Mouse (Mus musculus) left cerebral cortex, adult 18-20 months (tissue): ENCODE results near the gene Sstr5. TPM values are rescaled to one million over a fixed set of nuclear protein-coding genes. Genes with fewer than 3 reads are reported as not detected.

Source experiments
- total RNA-seq, 2 experiments: library from RNA; stranded (reverse); gene quantifications; 2 replicates each; pipeline ENCODE4 v1.2.3; 2021

Sstr5 gene
- total RNA-seq, 2 experiments from 2014 or later: 0.75 to 1.1 TPM

Other genes with a start within 250 kb of the Sstr5 start
- 10 to 100 TPM; 17.5 to 18.7 TPM for gene Baiap3, start 240.9 kb downstream of the Sstr5 start, total RNA-seq
- 100 to 1,000 TPM; 218 to 227 TPM for gene Ube2i, start 222.7 kb downstream of the Sstr5 start, total RNA-seq
- not detected for gene Prss34, start 198.9 kb downstream of the Sstr5 start, total RNA-seq
- gene Prss28, start 188.6 kb downstream of the Sstr5 start, total RNA-seq: not detected
- gene Prss29, start 178.6 kb downstream of the Sstr5 start, total RNA-seq: not detected
- gene Tpsab1, start 151.7 kb downstream of the Sstr5 start, total RNA-seq: not detected
- not detected for gene Tpsb2, start 131.0 kb downstream of the Sstr5 start, total RNA-seq
- gene Tpsg1, start 128.0 kb downstream of the Sstr5 start, total RNA-seq: not detected
- 10 to 100 TPM; 39.6 to 43.7 TPM for gene Cacna1h, start 63.5 kb downstream of the Sstr5 start, total RNA-seq
- gene Tekt4, start 42.7 kb downstream of the Sstr5 start, total RNA-seq: 1 to 10 TPM in 1 of 2 experiments, under 1 TPM in 1; 0.49 to 1.2 TPM
- gene Sox8, start 73.4 kb upstream of the Sstr5 start, total RNA-seq: 10 to 100 TPM; 52.1 to 55.2 TPM
- gene Lmf1, start 81.8 kb upstream of the Sstr5 start, total RNA-seq: 10 to 100 TPM; 19.1 to 20.2 TPM
- gene Gng13, start 219.9 kb upstream of the Sstr5 start, total RNA-seq: 100 to 1,000 TPM; 151 to 157 TPM
- gene Chtf18, start 230.1 kb upstream of the Sstr5 start, total RNA-seq: 1 to 10 TPM; 1.2 to 1.5 TPM
- gene Rpusd1, start 230.4 kb upstream of the Sstr5 start, total RNA-seq: 10 to 100 TPM; 60.9 to 64.4 TPM
- under 1 TPM; 0.44 to 0.75 TPM for gene Mslnl, start 238.8 kb upstream of the Sstr5 start, total RNA-seq